Mouse (Mus musculus): ENCODE results near the gene 9130019O22Rik. TPM values are rescaled to one million over a fixed set of nuclear protein-coding genes. Genes with fewer than 3 reads are reported as not detected.

The 9130019O22Rik gene
- polyA plus RNA-seq (2014; fragmentation: Illumina TruSeq; extraction: RNeasy Lipid Tissue Mini Kit (QIAGEN cat#74804); ENCODE audit: low read depth, low replicate concordance): 0.97 TPM

DNA sequence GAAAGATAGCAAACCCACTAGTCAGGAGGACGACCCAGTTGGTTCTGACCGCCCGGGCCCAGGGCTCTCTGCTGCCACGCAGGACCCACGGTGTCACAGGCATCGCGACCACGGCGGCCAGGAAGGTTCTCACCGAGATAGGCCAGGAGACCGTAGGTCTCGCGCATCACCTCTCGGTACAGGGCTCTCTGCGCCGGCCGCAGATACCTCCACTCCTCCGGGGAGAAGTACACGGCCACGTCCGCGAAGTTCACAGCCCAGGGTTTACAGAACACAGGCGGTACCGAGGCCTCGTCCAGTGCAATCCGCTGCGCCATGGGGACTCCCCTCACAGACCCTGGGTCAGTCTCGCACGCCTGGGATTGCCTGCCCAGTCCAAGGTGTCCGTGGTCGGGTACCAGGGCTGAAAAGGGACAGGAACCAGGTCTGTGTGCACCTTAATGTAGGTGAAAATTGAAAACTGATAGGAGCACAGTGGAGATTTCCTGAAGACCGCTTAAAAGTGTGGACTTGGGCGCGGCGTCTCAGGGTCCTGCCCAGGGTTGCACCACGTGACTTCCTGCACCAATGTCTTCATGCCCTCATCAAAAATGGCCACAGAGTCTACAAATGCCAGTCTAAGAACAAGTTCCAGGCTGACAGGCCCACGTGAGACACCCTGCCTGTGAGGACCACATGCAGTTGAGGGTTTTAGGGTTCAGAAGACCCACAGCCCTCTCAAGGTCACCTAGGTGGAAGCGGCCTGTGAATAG is at the start of gene 9130019O22Rik:
9130019O22Rik (minus strand) TSS at position 526 of the 752 bp plus-strand sequence.

DNA sequence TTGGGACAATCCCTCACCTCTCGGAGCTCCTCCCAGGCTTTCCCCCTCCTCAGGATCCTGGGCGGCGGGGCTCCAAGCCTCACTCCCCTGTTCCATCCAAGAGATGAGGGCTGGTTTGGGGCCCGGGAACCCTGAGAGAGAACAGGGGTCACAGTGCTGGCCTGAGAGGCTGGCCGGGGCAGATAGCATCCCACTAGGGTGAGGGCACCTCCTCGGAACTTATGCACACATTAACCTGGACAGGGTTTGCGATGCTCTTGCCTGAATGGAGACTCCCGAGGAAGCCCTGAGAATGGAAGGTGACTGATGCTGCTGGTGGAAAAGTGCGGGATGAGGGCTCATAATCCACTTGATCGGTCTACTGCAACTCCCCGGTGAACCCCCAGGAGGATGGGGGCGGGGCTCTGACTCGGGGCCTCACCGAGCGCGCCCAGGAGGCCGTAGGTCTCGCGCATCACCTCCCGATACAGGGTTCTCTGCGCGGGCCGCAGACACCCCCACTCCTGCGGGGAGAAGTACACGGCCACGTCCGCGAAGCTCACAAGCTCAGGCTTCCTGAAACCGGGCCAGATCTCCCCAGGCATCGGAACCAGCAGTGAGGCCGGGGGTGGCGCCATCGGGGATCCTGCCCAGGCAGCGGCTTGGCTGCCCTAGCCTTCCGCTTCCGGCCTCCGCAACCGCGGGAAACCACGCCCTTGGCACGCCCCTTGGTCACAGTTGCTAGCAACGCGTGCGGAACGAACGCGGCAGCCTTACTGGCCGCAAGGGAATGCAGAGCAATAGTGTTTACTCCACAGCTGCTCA is 34.6 kb upstream of the 9130019O22Rik start, which contains the start of gene Zfp688:
Zfp688 (minus strand) TSS at position 681 of the 804 bp plus-strand sequence.

DNA sequence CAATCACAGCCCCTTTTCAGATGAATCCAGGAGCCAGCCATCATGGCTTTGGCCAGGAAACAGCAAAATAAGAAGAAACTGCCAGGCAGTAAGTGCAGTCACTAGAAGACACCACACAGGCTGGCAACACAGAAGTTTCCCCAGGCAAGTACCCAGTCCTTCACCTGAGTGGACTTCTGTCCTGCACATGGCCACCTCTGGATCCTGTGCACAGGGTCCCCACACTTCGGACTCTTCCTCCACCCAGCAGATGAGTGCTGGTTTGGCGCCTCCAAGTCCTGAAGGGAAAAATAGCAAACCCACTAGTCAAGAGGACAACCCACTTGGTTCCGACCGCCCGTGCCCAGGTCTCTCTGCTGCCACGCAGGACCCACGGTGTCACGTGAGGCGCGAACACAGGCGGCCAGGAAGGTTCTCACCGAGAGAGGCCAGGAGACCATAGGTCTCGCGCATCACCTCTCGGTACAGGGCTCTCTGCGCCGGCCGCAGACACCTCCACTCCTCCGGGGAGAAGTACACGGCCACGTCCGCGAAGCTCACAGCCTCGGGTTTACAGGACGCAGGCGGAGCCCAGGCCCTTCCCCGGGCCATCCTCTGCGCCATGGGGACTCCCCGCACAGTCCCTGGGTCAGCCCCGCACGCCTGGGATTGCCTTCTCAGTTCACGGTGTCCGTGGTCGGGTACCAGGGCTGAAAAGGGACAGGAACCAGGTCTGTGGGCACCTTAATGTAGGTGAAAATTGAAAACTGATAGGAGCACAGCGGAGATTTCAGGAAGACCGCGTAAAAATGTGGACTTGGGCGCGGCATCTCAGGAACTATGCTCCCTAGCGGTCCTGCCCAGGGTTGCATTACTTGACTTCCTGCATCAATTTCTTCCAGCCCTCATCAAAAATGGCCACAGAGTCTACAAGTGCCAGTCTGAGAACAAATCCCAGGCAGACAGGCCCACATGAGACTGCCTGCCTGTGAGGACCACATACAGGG is 19.3 kb upstream of the 9130019O22Rik start, which contains the start of gene Zfp764:
Zfp764 (minus strand) TSS at position 821 of the 986 bp plus-strand sequence.

DNA sequence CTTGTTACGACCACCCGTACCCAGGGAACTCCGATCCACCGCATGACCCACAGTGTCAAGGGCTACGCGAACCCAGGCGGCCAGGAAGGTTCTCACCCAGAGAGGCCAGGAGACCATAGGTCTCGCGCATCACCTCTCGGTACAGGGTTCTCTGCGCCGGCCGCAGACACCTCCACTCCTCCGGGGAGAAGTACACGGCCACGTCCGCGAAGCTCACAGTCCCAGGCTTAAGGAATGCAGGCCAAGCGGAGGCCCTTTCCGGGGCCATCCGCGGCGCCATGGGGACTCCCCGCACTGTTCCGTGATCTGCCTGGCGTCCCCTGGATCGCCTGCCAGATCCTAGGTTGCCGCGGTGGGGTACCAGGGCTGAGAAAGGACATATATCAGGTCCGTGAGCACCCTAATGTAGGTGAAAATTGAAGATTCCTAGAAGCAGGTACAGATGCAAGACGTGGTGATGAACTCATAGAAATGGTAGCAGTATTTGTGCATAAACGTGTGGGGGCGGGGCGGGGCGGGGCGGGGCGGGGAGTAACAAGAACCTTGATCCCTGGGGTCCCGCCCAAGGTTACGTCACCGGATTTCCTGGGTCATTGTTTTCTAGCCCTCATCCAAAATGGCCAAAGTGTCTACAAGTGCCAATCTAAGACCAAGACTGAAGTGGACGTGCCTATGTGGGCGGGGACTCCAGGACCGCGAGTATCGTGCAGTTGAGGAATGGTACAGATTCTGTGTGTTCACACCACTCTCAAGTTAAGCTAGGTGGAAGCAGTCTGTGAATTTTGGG is 6.4 kb upstream of the 9130019O22Rik start, which contains the start of gene E430018J23Rik:
E430018J23Rik (minus strand) TSS at position 473 of the 787 bp plus-strand sequence.

DNA sequence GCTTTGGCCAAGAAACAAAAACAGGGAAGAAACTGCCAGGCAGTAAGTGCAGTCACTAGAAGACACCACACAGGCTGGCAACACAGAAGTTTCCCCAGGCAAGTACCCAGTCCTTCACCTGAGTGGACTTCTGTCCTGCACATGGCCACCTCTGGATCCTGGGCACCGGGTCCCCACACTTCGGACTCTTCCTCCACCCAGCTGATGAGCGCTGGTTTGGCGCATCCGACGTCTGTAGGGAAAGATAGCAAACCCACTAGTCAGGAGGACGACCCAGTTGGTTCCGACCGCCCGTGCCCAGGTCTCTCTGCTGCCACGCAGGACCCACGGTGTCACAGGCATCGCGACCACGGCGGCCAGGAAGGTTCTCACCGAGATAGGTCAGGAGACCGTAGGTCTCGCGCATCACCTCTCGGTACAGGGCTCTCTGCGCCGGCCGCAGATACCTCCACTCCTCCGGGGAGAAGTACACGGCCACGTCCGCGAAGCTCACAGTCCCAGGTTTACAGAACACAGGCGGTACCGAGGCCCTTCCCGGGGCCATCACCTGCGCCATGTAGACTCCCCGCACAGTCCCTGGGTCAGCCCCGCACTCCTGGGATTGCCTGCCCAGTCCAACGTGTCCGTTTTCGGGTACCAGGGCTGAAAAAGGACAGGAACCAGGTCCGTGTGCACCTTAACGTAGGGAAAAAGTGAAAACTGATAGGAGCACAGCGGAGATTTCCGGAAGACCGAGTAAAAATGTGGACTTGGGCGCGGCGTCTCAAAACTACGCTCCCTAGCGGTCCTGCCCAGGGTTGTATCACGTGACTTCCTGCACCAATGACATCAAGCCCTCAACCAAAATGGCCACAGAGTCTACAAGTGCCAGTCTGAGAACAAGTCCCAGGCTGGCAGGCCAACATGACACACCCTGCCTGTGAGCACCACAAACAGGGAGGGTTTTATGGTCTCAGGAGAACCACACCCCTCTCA is 11.4 kb downstream of the 9130019O22Rik start, which contains the start of gene Zfp747:
Zfp747 (minus strand) TSS at position 780 of the 975 bp plus-strand sequence.

DNA sequence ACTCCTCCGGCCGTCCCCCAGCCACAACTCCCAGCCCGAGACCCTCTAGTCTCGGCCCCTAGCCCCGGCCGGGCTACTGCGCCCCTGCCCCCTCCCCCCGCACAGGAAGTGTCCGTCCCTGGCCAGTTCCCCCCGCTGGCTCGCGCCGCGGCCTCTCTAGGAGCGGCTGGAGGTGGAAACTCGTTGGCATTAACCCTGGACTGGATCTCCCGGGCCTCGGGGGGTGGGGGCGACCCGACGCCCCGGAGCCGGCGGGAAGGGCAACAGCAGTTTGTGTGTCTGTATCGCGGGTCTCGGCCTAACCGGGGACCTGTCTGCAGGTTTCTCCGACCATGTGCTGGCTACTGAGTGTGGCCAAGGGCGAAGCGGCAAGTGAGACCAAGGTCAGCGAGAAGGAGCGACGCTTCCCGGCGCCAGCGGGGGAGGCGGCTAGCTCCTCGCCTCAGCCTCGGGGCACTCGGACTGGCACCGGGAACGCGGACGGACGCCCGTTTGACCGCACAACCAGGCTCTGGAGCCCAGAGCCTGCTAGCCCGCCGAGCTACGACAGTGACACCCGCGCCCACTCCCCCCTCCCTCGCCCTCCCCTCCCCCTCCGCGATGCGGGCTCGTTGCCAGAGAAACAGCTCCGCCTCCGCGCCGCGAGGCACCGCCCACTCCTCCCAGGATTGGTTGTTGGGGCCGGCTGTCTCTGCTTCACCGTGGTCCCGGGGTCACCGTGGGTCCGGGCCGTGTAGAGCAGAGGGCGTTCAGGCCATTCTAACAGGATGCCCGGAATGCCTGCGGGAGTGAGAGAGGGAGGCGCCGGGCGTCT is 41.2 kb downstream of the 9130019O22Rik start, which contains the start of gene Zfp768:
Zfp768 (minus strand) TSS at position 78 of the 814 bp plus-strand sequence.

Other genes with a start within 250 kb of the 9130019O22Rik start
- gene Spn, start 249.3 kb downstream of the 9130019O22Rik start, polyA plus RNA-seq (2014; fragmentation: Illumina TruSeq; extraction: RNeasy Lipid Tissue Mini Kit (QIAGEN cat#74804); ENCODE audit: low read depth, low replicate concordance): 0.65 TPM
- gene Cd2bp2, start 191.1 kb downstream of the 9130019O22Rik start, polyA plus RNA-seq (2014; fragmentation: Illumina TruSeq; extraction: RNeasy Lipid Tissue Mini Kit (QIAGEN cat#74804); ENCODE audit: low read depth, low replicate concordance): 11.2 TPM
- 1.9 TPM for gene Tbc1d10b, start 178.7 kb downstream of the 9130019O22Rik start, polyA plus RNA-seq (2014; fragmentation: Illumina TruSeq; extraction: RNeasy Lipid Tissue Mini Kit (QIAGEN cat#74804); ENCODE audit: low read depth, low replicate concordance)
- gene Mylpf, start 178.3 kb downstream of the 9130019O22Rik start, polyA plus RNA-seq (2014; fragmentation: Illumina TruSeq; extraction: RNeasy Lipid Tissue Mini Kit (QIAGEN cat#74804); ENCODE audit: low read depth, low replicate concordance): not detected
- gene Zfp553, start 154.1 kb downstream of the 9130019O22Rik start, polyA plus RNA-seq (2014; fragmentation: Illumina TruSeq; extraction: RNeasy Lipid Tissue Mini Kit (QIAGEN cat#74804); ENCODE audit: low read depth, low replicate concordance): 1.3 TPM
- gene Sept1, start 154.0 kb downstream of the 9130019O22Rik start, polyA plus RNA-seq (2014; fragmentation: Illumina TruSeq; extraction: RNeasy Lipid Tissue Mini Kit (QIAGEN cat#74804); ENCODE audit: low read depth, low replicate concordance): not detected
- gene Zfp771, start 142.9 kb downstream of the 9130019O22Rik start, polyA plus RNA-seq (2014; fragmentation: Illumina TruSeq; extraction: RNeasy Lipid Tissue Mini Kit (QIAGEN cat#74804); ENCODE audit: low read depth, low replicate concordance): not detected
- not detected for gene Dctpp1, start 126.5 kb downstream of the 9130019O22Rik start, polyA plus RNA-seq (2014; fragmentation: Illumina TruSeq; extraction: RNeasy Lipid Tissue Mini Kit (QIAGEN cat#74804); ENCODE audit: low read depth, low replicate concordance)
- 208 TPM for gene Sephs2, start 113.1 kb downstream of the 9130019O22Rik start, polyA plus RNA-seq (2014; fragmentation: Illumina TruSeq; extraction: RNeasy Lipid Tissue Mini Kit (QIAGEN cat#74804); ENCODE audit: low read depth, low replicate concordance)
- gene Itgal, start 90.9 kb downstream of the 9130019O22Rik start, polyA plus RNA-seq (2014; fragmentation: Illumina TruSeq; extraction: RNeasy Lipid Tissue Mini Kit (QIAGEN cat#74804); ENCODE audit: low read depth, low replicate concordance): 0.16 TPM
- gene Zfp768, start 41.6 kb downstream of the 9130019O22Rik start, polyA plus RNA-seq (2014; fragmentation: Illumina TruSeq; extraction: RNeasy Lipid Tissue Mini Kit (QIAGEN cat#74804); ENCODE audit: low read depth, low replicate concordance): 4.7 TPM
- 1.6 TPM for gene Zfp747, start 11.1 kb downstream of the 9130019O22Rik start, polyA plus RNA-seq (2014; fragmentation: Illumina TruSeq; extraction: RNeasy Lipid Tissue Mini Kit (QIAGEN cat#74804); ENCODE audit: low read depth, low replicate concordance)
- gene E430018J23Rik, start 6.5 kb upstream of the 9130019O22Rik start, polyA plus RNA-seq (2014; fragmentation: Illumina TruSeq; extraction: RNeasy Lipid Tissue Mini Kit (QIAGEN cat#74804); ENCODE audit: low read depth, low replicate concordance): 0.69 TPM
- 2.5 TPM for gene Zfp764, start 19.7 kb upstream of the 9130019O22Rik start, polyA plus RNA-seq (2014; fragmentation: Illumina TruSeq; extraction: RNeasy Lipid Tissue Mini Kit (QIAGEN cat#74804); ENCODE audit: low read depth, low replicate concordance)
- gene Zfp688, start 34.9 kb upstream of the 9130019O22Rik start, polyA plus RNA-seq (2014; fragmentation: Illumina TruSeq; extraction: RNeasy Lipid Tissue Mini Kit (QIAGEN cat#74804); ENCODE audit: low read depth, low replicate concordance): 0.89 TPM
- 0.89 TPM for gene Zfp689, start 62.0 kb upstream of the 9130019O22Rik start, polyA plus RNA-seq (2014; fragmentation: Illumina TruSeq; extraction: RNeasy Lipid Tissue Mini Kit (QIAGEN cat#74804); ENCODE audit: low read depth, low replicate concordance)
- 10.5 TPM for gene Prr14, start 72.4 kb upstream of the 9130019O22Rik start, polyA plus RNA-seq (2014; fragmentation: Illumina TruSeq; extraction: RNeasy Lipid Tissue Mini Kit (QIAGEN cat#74804); ENCODE audit: low read depth, low replicate concordance)
- 6.2 TPM for gene Fbrs, start 92.0 kb upstream of the 9130019O22Rik start, polyA plus RNA-seq (2014; fragmentation: Illumina TruSeq; extraction: RNeasy Lipid Tissue Mini Kit (QIAGEN cat#74804); ENCODE audit: low read depth, low replicate concordance)
- 7.5 TPM for gene Srcap, start 124.8 kb upstream of the 9130019O22Rik start, polyA plus RNA-seq (2014; fragmentation: Illumina TruSeq; extraction: RNeasy Lipid Tissue Mini Kit (QIAGEN cat#74804); ENCODE audit: low read depth, low replicate concordance)
- gene Gm42715, start 132.4 kb upstream of the 9130019O22Rik start, polyA plus RNA-seq (2014; fragmentation: Illumina TruSeq; extraction: RNeasy Lipid Tissue Mini Kit (QIAGEN cat#74804); ENCODE audit: low read depth, low replicate concordance): 4.0 TPM
- not detected for gene Tmem265, start 174.2 kb upstream of the 9130019O22Rik start, polyA plus RNA-seq (2014; fragmentation: Illumina TruSeq; extraction: RNeasy Lipid Tissue Mini Kit (QIAGEN cat#74804); ENCODE audit: low read depth, low replicate concordance)
- 15.2 TPM for gene Phkg2, start 186.2 kb upstream of the 9130019O22Rik start, polyA plus RNA-seq (2014; fragmentation: Illumina TruSeq; extraction: RNeasy Lipid Tissue Mini Kit (QIAGEN cat#74804); ENCODE audit: low read depth, low replicate concordance)
- 0.73 TPM for gene Ccdc189, start 201.4 kb upstream of the 9130019O22Rik start, polyA plus RNA-seq (2014; fragmentation: Illumina TruSeq; extraction: RNeasy Lipid Tissue Mini Kit (QIAGEN cat#74804); ENCODE audit: low read depth, low replicate concordance)
- gene Rnf40, start 201.6 kb upstream of the 9130019O22Rik start, polyA plus RNA-seq (2014; fragmentation: Illumina TruSeq; extraction: RNeasy Lipid Tissue Mini Kit (QIAGEN cat#74804); ENCODE audit: low read depth, low replicate concordance): 1.3 TPM
- gene Zfp629, start 228.6 kb upstream of the 9130019O22Rik start, polyA plus RNA-seq (2014; fragmentation: Illumina TruSeq; extraction: RNeasy Lipid Tissue Mini Kit (QIAGEN cat#74804); ENCODE audit: low read depth, low replicate concordance): 6.6 TPM

Data from kidney, adult 10 weeks (tissue).